Mouse (Mus musculus): ENCODE results near the gene Olfr1359. TPM values are rescaled to one million over a fixed set of nuclear protein-coding genes. Genes with fewer than 3 reads are reported as not detected.
"Not testable (repeated sequence)": the region's sequence is repeated elsewhere in the genome, so short reads cannot be mapped to it uniquely, and the experiment has no call there.

The Olfr1359 gene
- polyA plus RNA-seq, 1 experiment from 2014 or later = not detected

DNA sequence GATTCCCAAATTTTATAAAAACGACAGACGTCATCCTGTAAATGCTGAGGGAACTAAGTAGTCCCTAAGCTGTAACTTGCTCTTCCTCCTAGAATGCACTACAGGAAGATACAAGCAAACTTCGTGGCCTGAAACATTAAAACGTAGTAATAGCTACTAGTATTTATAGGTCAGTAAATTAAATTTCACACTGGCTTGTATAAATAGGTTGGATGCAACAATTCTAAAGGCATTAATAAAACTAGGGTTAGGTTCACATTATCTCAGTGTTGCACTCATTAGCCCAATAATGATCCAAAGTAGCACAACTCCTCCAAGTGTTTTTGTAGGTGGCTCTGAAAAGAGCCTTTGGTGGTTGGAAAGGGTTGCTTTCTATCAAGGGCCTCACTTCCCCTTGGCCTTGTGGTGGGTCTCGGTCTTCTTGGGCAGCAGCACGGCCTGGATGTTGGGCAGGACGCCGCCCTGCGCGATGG lies 55.2 kb downstream of the Olfr1359 start:
- peak overlapping the region; percentile 49 for H3K9ac ChIP-seq (ENCODE audit: low read length)
- WGBS = 1% methylated on average over 10 of the region's 10 CpGs
- peak overlapping the region; percentile 91 for H3K27ac ChIP-seq (replicated peaks)
- DNase-seq (ENCODE audit: low spot score) = no peak
- no peaks in the 10 kb centered on the region for H3K4me1 ChIP-seq (replicated peaks; ENCODE audit: control insufficient read depth, insufficient read depth)
- H3K36me3 ChIP-seq (ENCODE audit: control insufficient read depth, insufficient read depth, low read length) = no peaks in the 10 kb centered on the region
- no peak for TF ChIP-seq EP300 (optimal IDR thresholded peaks at IDR 0.05)
- no peak for TF ChIP-seq CTCF (IDR thresholded peaks at IDR 0.05; ENCODE audit: low read depth)
- H3K9me3 ChIP-seq (ENCODE audit: control insufficient read depth, low read length) = no peaks in the 10 kb centered on the region
- H3K4me3 ChIP-seq (ENCODE audit: low read depth, low read length) = peak overlapping the region; percentile 43
- no peaks in the 10 kb centered on the region for H3K27me3 ChIP-seq (ENCODE audit: control insufficient read depth, insufficient read depth, low read length)
- H3K4me2 ChIP-seq (replicated peaks; ENCODE audit: low read depth) = peak overlapping the region; percentile 66
- ATAC-seq (ENCODE audit: low FRiP score, low TSS enrichment) = no peak

DNA sequence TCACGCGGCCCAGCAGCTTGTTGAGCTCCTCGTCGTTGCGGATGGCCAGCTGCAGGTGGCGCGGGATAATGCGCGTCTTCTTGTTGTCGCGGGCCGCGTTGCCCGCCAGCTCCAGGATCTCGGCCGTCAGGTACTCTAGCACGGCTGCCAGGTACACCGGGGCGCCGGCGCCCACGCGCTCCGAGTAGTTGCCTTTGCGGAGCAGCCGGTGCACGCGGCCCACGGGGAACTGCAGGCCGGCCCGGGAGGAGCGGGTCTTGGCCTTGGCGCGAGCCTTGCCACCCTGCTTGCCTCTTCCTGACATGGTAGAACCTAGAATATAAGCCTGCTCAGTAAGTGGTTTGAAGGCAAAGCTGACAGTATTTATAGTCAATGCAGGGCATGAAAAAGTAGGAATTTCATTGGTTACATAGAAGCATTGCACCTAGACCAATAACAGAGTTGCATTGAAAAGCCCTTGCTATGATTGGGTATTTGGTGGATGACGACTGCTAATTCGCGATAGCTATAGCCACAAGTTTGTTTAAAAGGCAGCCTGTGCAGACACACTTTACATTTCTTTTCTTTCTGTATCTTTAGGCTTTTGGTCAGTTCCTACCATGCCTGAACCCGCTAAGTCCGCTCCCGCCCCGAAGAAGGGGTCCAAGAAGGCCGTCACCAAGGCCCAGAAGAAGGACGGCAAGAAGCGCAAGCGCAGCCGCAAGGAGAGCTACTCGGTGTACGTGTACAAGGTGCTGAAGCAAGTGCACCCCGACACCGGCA lies 55.8 kb downstream of the Olfr1359 start, which contains the start of the genes Hist1h2ak and Hist1h2bn:
TSS of gene Hist1h2ak (minus strand) at position 304 of the 762 bp plus-strand sequence.
TSS of gene Hist1h2bn (plus strand) at position 600 of the 762 bp plus-strand sequence.
- peak within 1 kb of the TSS; percentile 43 for H3K4me3 ChIP-seq (ENCODE audit: low read depth, low read length)
- TF ChIP-seq CTCF (IDR thresholded peaks at IDR 0.05; ENCODE audit: low read depth) = peak; percentile 50
- H3K4me2 ChIP-seq (replicated peaks; ENCODE audit: low read depth) = peak within 1 kb of the TSS; percentile 66
- H3K9ac ChIP-seq (ENCODE audit: low read length) = peak within 1 kb of the TSS; percentile 55
- peak; percentile 65 for DNase-seq (ENCODE audit: low spot score)
- 0% methylated on average over 37 of the region's 50 CpGs for WGBS
- not testable (repeated sequence) for H3K27me3 ChIP-seq (ENCODE audit: control insufficient read depth, insufficient read depth, low read length); H3K36me3 ChIP-seq (ENCODE audit: control insufficient read depth, insufficient read depth, low read length); H3K4me1 ChIP-seq (replicated peaks; ENCODE audit: control insufficient read depth, insufficient read depth); H3K9me3 ChIP-seq (ENCODE audit: control insufficient read depth, low read length)
- peak within 1 kb of the TSS; percentile 91 for H3K27ac ChIP-seq (replicated peaks)
- peak; percentile 97 for ATAC-seq (ENCODE audit: low FRiP score, low TSS enrichment)

DNA sequence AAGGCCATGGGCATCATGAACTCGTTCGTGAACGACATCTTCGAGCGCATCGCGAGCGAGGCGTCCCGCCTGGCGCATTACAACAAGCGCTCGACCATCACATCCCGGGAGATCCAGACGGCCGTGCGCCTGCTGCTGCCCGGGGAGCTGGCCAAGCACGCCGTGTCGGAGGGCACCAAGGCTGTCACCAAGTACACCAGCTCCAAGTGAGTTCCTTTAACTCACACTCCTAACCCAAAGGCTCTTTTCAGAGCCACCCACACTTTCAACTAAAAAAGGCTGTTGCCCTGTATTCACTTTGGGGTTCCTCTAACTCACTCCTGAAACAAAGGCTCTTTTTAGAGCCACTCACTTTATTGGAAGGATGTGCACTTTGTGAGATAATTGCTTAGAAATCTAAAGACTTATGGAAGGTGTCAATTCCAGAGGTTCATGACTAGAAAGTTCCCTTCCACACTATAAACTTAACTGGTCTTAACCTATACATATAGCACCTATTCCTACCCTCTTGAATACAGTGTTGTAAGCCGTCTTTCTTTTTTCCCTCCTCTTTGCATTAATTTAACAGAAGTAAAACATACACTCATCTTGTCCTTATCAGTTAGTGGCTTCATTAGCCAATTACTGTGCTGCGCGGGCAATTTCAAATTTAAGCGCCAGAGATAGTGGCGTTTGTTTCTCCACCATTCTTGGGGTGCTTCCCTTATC lies 56.5 kb downstream of the Olfr1359 start:
- peak; percentile 42 for DNase-seq (ENCODE audit: low spot score)
- Histone ChIP-seq H3K4me2 (replicated peaks; ENCODE audit: low read depth) (peak overlapping the region; percentile 66), H3K4me3 (ENCODE audit: low read depth, low read length) (peak overlapping the region; percentile 43), H3K27ac (replicated peaks) (peak overlapping the region; percentile 91), H3K9ac (ENCODE audit: low read length) (peak overlapping the region; percentile 55; the same call in 1 of the 2 replicates)
- not testable (repeated sequence) for H3K27me3 ChIP-seq (ENCODE audit: control insufficient read depth, insufficient read depth, low read length); H3K4me1 ChIP-seq (replicated peaks; ENCODE audit: control insufficient read depth, insufficient read depth); H3K9me3 ChIP-seq (ENCODE audit: control insufficient read depth, low read length); H3K36me3 ChIP-seq (ENCODE audit: control insufficient read depth, insufficient read depth, low read length); ATAC-seq (ENCODE audit: low FRiP score, low TSS enrichment)
- under 1% methylated on average over 18 of the region's 26 CpGs for WGBS

DNA sequence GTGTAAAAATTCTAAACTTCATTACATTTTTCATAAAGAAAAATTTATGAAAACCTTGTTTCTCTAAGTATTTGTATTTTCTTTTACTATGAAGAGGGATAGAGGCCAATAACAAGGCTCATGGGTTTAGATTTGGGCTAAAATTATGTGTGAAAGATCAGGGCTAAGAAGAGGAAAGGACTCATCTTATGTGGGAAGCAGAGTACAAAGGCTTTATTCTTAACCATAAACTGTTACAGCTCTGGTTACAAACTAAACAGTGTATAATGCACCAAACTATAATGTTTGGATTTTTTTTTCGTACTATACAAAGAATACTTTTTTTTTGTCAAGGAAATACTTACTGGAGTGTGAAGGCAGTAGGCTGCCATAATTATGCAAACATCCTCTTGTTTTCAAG lies 57.8 kb downstream of the Olfr1359 start:
- Histone ChIP-seq H3K4me3 (ENCODE audit: low read depth, low read length) (no peak overlapping the region), H3K9me3 (ENCODE audit: control insufficient read depth, low read length) (no peaks in the 10 kb centered on the region), H3K4me2 (replicated peaks; ENCODE audit: low read depth) (no peak overlapping the region), H3K4me1 (replicated peaks; ENCODE audit: control insufficient read depth, insufficient read depth) (no peaks in the 10 kb centered on the region), H3K27me3 (ENCODE audit: control insufficient read depth, insufficient read depth, low read length) (no peaks in the 10 kb centered on the region), H3K36me3 (ENCODE audit: control insufficient read depth, insufficient read depth, low read length) (no peaks in the 10 kb centered on the region), H3K9ac (ENCODE audit: low read length) (no peak overlapping the region), H3K27ac (replicated peaks) (no peak overlapping the region)
- 49% methylated on average over 1 of the region's 1 CpGs for WGBS
- ATAC-seq (ENCODE audit: low FRiP score, low TSS enrichment) = no peak
- TF ChIP-seq CTCF (IDR thresholded peaks at IDR 0.05; ENCODE audit: low read depth) = no peak
- no peak for TF ChIP-seq EP300 (optimal IDR thresholded peaks at IDR 0.05)
- DNase-seq (ENCODE audit: low spot score) = no peak

Small RNA genes within 50 kb of the gene (microRNA-seq; reads per million reads assigned to microRNA genes)
- gene Gm44357 = not detected
- not detected for gene Gm44367
- not detected for gene Gm44454

Other genes with a start within 250 kb of the Olfr1359 start
- gene Zscan26, start 244.4 kb upstream of the Olfr1359 start, polyA plus RNA-seq (2015; fragmentation: Nextera tagmentation; extraction: Ambion mirVana) = 16.5 and 17.3 TPM in 2 replicates
- 2.4 and 2.7 TPM in 2 replicates for gene Nkapl, start 229.6 kb upstream of the Olfr1359 start, polyA plus RNA-seq (2015; fragmentation: Nextera tagmentation; extraction: Ambion mirVana)
- gene Zkscan4, start 219.2 kb upstream of the Olfr1359 start, polyA plus RNA-seq (2015; fragmentation: Nextera tagmentation; extraction: Ambion mirVana) = 1.7 and 2.4 TPM in 2 replicates
- gene Gm10065, start 218.7 kb upstream of the Olfr1359 start, polyA plus RNA-seq (2015; fragmentation: Nextera tagmentation; extraction: Ambion mirVana) = not detected in 2 replicates
- gene AK157302, start 202.9 kb upstream of the Olfr1359 start, polyA plus RNA-seq (2015; fragmentation: Nextera tagmentation; extraction: Ambion mirVana) = 0.28 and 0.33 TPM in 2 replicates
- gene Gm11273, start 196.7 kb upstream of the Olfr1359 start, polyA plus RNA-seq (2015; fragmentation: Nextera tagmentation; extraction: Ambion mirVana) = 12.3 and 12.9 TPM in 2 replicates
- gene Zkscan8, start 167.0 kb upstream of the Olfr1359 start, polyA plus RNA-seq (2015; fragmentation: Nextera tagmentation; extraction: Ambion mirVana) = 1.6 and 2.4 TPM in 2 replicates
- gene Olfr1366, start 155.3 kb upstream of the Olfr1359 start, polyA plus RNA-seq (2015; fragmentation: Nextera tagmentation; extraction: Ambion mirVana) = 0.07 TPM in 2 replicates
- 0.04 TPM in 1 of 2 replicates, not detected in the other for gene Olfr1535, start 138.2 kb upstream of the Olfr1359 start, polyA plus RNA-seq (2015; fragmentation: Nextera tagmentation; extraction: Ambion mirVana)
- not detected in 2 replicates for gene Olfr1364, start 116.4 kb upstream of the Olfr1359 start, polyA plus RNA-seq (2015; fragmentation: Nextera tagmentation; extraction: Ambion mirVana)
- not detected in 2 replicates for gene Olfr1362, start 84.1 kb upstream of the Olfr1359 start, polyA plus RNA-seq (2015; fragmentation: Nextera tagmentation; extraction: Ambion mirVana)
- gene Olfr11, start 55.6 kb upstream of the Olfr1359 start, polyA plus RNA-seq (2015; fragmentation: Nextera tagmentation; extraction: Ambion mirVana) = not detected in 2 replicates
- gene Olfr1361, start 34.7 kb upstream of the Olfr1359 start, polyA plus RNA-seq (2015; fragmentation: Nextera tagmentation; extraction: Ambion mirVana) = not detected in 2 replicates
- gene Olfr1360, start 20.7 kb upstream of the Olfr1359 start, polyA plus RNA-seq (2015; fragmentation: Nextera tagmentation; extraction: Ambion mirVana) = not detected in 2 replicates
- gene Hist1h2bl, start 18.0 kb downstream of the Olfr1359 start, polyA plus RNA-seq (2015; fragmentation: Nextera tagmentation; extraction: Ambion mirVana) = 0.85 and 1.5 TPM in 2 replicates
- 8.8 and 14.4 TPM in 2 replicates for gene Hist1h2ai, start 18.3 kb downstream of the Olfr1359 start, polyA plus RNA-seq (2015; fragmentation: Nextera tagmentation; extraction: Ambion mirVana)
- gene Hist1h3h, start 19.5 kb downstream of the Olfr1359 start, polyA plus RNA-seq (2015; fragmentation: Nextera tagmentation; extraction: Ambion mirVana) = 1.1 and 4.1 TPM in 2 replicates
- 0.56 and 1.0 TPM in 2 replicates for gene Hist1h2bm, start 23.9 kb downstream of the Olfr1359 start, polyA plus RNA-seq (2015; fragmentation: Nextera tagmentation; extraction: Ambion mirVana)
- gene Hist1h4j, start 37.0 kb downstream of the Olfr1359 start, polyA plus RNA-seq (2015; fragmentation: Nextera tagmentation; extraction: Ambion mirVana) = 0.18 and 0.92 TPM in 2 replicates
- 0.81 and 1.1 TPM in 2 replicates for gene Hist1h4k, start 52.4 kb downstream of the Olfr1359 start, polyA plus RNA-seq (2015; fragmentation: Nextera tagmentation; extraction: Ambion mirVana)
- 7.3 and 19.3 TPM in 2 replicates for gene Hist1h2ak, start 55.7 kb downstream of the Olfr1359 start, polyA plus RNA-seq (2015; fragmentation: Nextera tagmentation; extraction: Ambion mirVana)
- 0.73 and 2.2 TPM in 2 replicates for gene Hist1h2bn, start 56.0 kb downstream of the Olfr1359 start, polyA plus RNA-seq (2015; fragmentation: Nextera tagmentation; extraction: Ambion mirVana)
- 4.3 and 10.5 TPM in 2 replicates for gene Hist1h1b, start 82.5 kb downstream of the Olfr1359 start, polyA plus RNA-seq (2015; fragmentation: Nextera tagmentation; extraction: Ambion mirVana)
- gene Hist1h3i, start 85.3 kb downstream of the Olfr1359 start, polyA plus RNA-seq (2015; fragmentation: Nextera tagmentation; extraction: Ambion mirVana) = 31.2 and 44.3 TPM in 2 replicates
- 1.4 and 1.6 TPM in 2 replicates for gene Hist1h2an, start 89.1 kb downstream of the Olfr1359 start, polyA plus RNA-seq (2015; fragmentation: Nextera tagmentation; extraction: Ambion mirVana)
- gene Hist1h2bp, start 89.3 kb downstream of the Olfr1359 start, polyA plus RNA-seq (2015; fragmentation: Nextera tagmentation; extraction: Ambion mirVana) = 0.54 and 2.0 TPM in 2 replicates
- 7.7 and 9.9 TPM in 2 replicates for gene Hist1h2bq, start 112.1 kb downstream of the Olfr1359 start, polyA plus RNA-seq (2015; fragmentation: Nextera tagmentation; extraction: Ambion mirVana)
- gene Hist1h2ao, start 112.4 kb downstream of the Olfr1359 start, polyA plus RNA-seq (2015; fragmentation: Nextera tagmentation; extraction: Ambion mirVana) = 0.95 and 1.1 TPM in 2 replicates
- gene Hist1h4m, start 113.6 kb downstream of the Olfr1359 start, polyA plus RNA-seq (2015; fragmentation: Nextera tagmentation; extraction: Ambion mirVana) = 1.1 TPM in 1 of 2 replicates, not detected in the other
- gene Hist1h4n, start 134.1 kb downstream of the Olfr1359 start, polyA plus RNA-seq (2015; fragmentation: Nextera tagmentation; extraction: Ambion mirVana) = 4.0 and 4.6 TPM in 2 replicates
- gene Hist1h2ap, start 135.4 kb downstream of the Olfr1359 start, polyA plus RNA-seq (2015; fragmentation: Nextera tagmentation; extraction: Ambion mirVana) = 1,237 and 1,874 TPM in 2 replicates
- 8.1 and 10.0 TPM in 2 replicates for gene Hist1h2br, start 135.6 kb downstream of the Olfr1359 start, polyA plus RNA-seq (2015; fragmentation: Nextera tagmentation; extraction: Ambion mirVana)
- gene Zfp184, start 247.0 kb downstream of the Olfr1359 start, polyA plus RNA-seq (2015; fragmentation: Nextera tagmentation; extraction: Ambion mirVana) = 1.4 and 1.6 TPM in 2 replicates